Mouse (Mus musculus) cerebellum, postnatal 10 days (tissue): ENCODE data around the gene Serpine2.

Experiments
- DNase-seq, 2 experiments: peaks; one replicate each; pipeline ENCODE4 v3.0.0; 2021; ENCODE audit warnings: mixed read lengths in 2 of 2

Serpine2 gene

GRCm38 (mm10) chr1:79861130-79861942 lies at the start of gene Serpine2:
Gene Serpine2 (minus strand): TSS chr1:79861180.
- DNase-seq: peak; percentile 55 to 61

- DNase-seq: no peak
These were observed 46.8 kb upstream of the Serpine2 start for GRCm38 (mm10) chr1:79907811-79908210.

GRCm38 (mm10) chr1:79905241-79905640 lies 44.3 kb upstream of the Serpine2 start:
- DNase-seq: no peak

GRCm38 (mm10) chr1:79902901-79903300 lies 41.9 kb upstream of the Serpine2 start:
- no peak for DNase-seq

- no peak for DNase-seq
These were observed 21.7 kb upstream of the Serpine2 start for GRCm38 (mm10) chr1:79882648-79883047.

GRCm38 (mm10) chr1:79874741-79875140 lies 13.8 kb upstream of the Serpine2 start:
- no peak for DNase-seq

GRCm38 (mm10) chr1:79860411-79861039 lies 455 bp downstream of the Serpine2 start:
- peak; percentile 9 to 16 for DNase-seq

GRCm38 (mm10) chr1:79859975-79860374 lies 1.0 kb downstream of the Serpine2 start:
- DNase-seq: no peak

GRCm38 (mm10) chr1:79859026-79859425 lies 2.0 kb downstream of the Serpine2 start:
- no peak for DNase-seq

- DNase-seq: peak; percentile 44 to 57
These were observed 2.5 kb downstream of the Serpine2 start for GRCm38 (mm10) chr1:79858389-79858994.

GRCm38 (mm10) chr1:79857681-79858388 lies 3.1 kb downstream of the Serpine2 start:
- peak in 1 of 2 experiments; percentile 29 for DNase-seq

- DNase-seq: no peak
These were observed 4.2 kb downstream of the Serpine2 start for GRCm38 (mm10) chr1:79856756-79857155.

- no peak for DNase-seq
These were observed 7.5 kb downstream of the Serpine2 start for GRCm38 (mm10) chr1:79853527-79853926.

GRCm38 (mm10) chr1:79850341-79850740 lies 10.6 kb downstream of the Serpine2 start:
- no peak for DNase-seq

GRCm38 (mm10) chr1:79848663-79849062 lies 12.3 kb downstream of the Serpine2 start:
- DNase-seq: no peak

GRCm38 (mm10) chr1:79846891-79847290 lies 14.1 kb downstream of the Serpine2 start:
- no peak for DNase-seq

GRCm38 (mm10) chr1:79832719-79833404 lies 28.1 kb downstream of the Serpine2 start:
- peak; percentile 82 to 84 for DNase-seq

GRCm38 (mm10) chr1:79823951-79824633 lies 36.9 kb downstream of the Serpine2 start:
- DNase-seq: no peak

GRCm38 (mm10) chr1:79822806-79823525 lies 38.0 kb downstream of the Serpine2 start:
- DNase-seq: peak; percentile 58 to 67

GRCm38 (mm10) chr1:79819296-79819879 lies 41.6 kb downstream of the Serpine2 start:
- DNase-seq: no peak

GRCm38 (mm10) chr1:79815446-79815845 lies 45.5 kb downstream of the Serpine2 start:
- no peak for DNase-seq
